Comparison of ENCODE assay signal across 24 mouse cellular contexts in genomic region chr1:33943943-33944342, GRCm38 (mm10). TPM values are rescaled to one million over a fixed set of nuclear protein-coding genes. Genes with fewer than 3 reads are reported as not detected.
DNase-seq lines count a peak whose midpoint lies in the region; ATAC-seq and TF ChIP-seq lines count a peak whose summit lies in the region.
"Had no signal": no experiment of that assay in that cellular context is flagged by ENCODE, and none has a peak within 500 bp of the region (broad histone marks: within the 10 kb centered on the region; RNA-seq: fewer than 3 reads in every experiment).

No protein-coding gene starts in this region.

- WGBS in forebrain, postnatal 0 days: 82% methylated on average over 2 of the region's 2 CpGs
- WGBS in forebrain, embryonic 14.5 days: 82% methylated on average over 2 of the region's 2 CpGs
- WGBS in lung, adult 2 months: 83% methylated on average over 2 of the region's 2 CpGs
- 75% methylated on average over 2 of the region's 2 CpGs for WGBS in hindbrain, embryonic 11.5 days

- H3K36me3 ChIP-seq in forebrain, postnatal 0 days (ENCODE audit: insufficient read depth): no peaks in the 10 kb centered on the region
- H3K36me3 ChIP-seq in forebrain, embryonic 14.5 days (ENCODE audit: control insufficient read depth, insufficient read depth, low read length): no peaks in the 10 kb centered on the region
- no peaks in the 10 kb centered on the region for H3K36me3 ChIP-seq in hindbrain, embryonic 11.5 days (ENCODE audit: control insufficient read depth, insufficient read depth, low read length)
- H3K36me3 ChIP-seq: embryonic facial prominence, embryonic 10.5 days; forebrain, embryonic 15.5 days; heart, embryonic 12.5 days; midbrain, embryonic 15.5 days had no signal

- no peaks in the 10 kb centered on the region for H3K9me3 ChIP-seq in forebrain, postnatal 0 days (ENCODE audit: low read length)
- no peaks in the 10 kb centered on the region for H3K9me3 ChIP-seq in forebrain, embryonic 14.5 days (replicated peaks; ENCODE audit: control insufficient read depth, low read length)
- no peaks in the 10 kb centered on the region for H3K9me3 ChIP-seq in hindbrain, embryonic 11.5 days (ENCODE audit: control insufficient read depth, low read length)
- H3K9me3 ChIP-seq: embryonic facial prominence, embryonic 10.5 days; forebrain, embryonic 15.5 days; heart, embryonic 12.5 days; midbrain, embryonic 15.5 days had no signal

- no peaks in the 10 kb centered on the region for H3K27me3 ChIP-seq in forebrain, postnatal 0 days (ENCODE audit: insufficient read depth, low read length)
- H3K27me3 ChIP-seq in forebrain, embryonic 14.5 days (replicated peaks; ENCODE audit: control insufficient read depth, insufficient read depth, low read length): no peaks in the 10 kb centered on the region
- no peaks in the 10 kb centered on the region for H3K27me3 ChIP-seq in hindbrain, embryonic 11.5 days (ENCODE audit: control insufficient read depth, insufficient read depth, low read length)
- H3K27me3 ChIP-seq: forebrain, embryonic 15.5 days; heart, embryonic 12.5 days; midbrain, embryonic 15.5 days had no signal

- no peak overlapping the region for H3K4me3 ChIP-seq in forebrain, postnatal 0 days (ENCODE audit: low read depth, low read length)
- H3K4me3 ChIP-seq in forebrain, embryonic 14.5 days (ENCODE audit: low read depth, low read length): no peak overlapping the region
- no peak overlapping the region for H3K4me3 ChIP-seq in lung, adult 2 months (replicated peaks; ENCODE audit: extremely low read depth, low read depth, low read length)
- no peak overlapping the region for H3K4me3 ChIP-seq in left cerebral cortex, adult 2 months
- H3K4me3 ChIP-seq in hindbrain, embryonic 11.5 days (ENCODE audit: low read depth, low read length): no peak overlapping the region
- H3K4me3 ChIP-seq: embryonic facial prominence, embryonic 10.5 days; erythroblast, embryonic 14.5 days; forebrain, embryonic 15.5 days; layer of hippocampus, adult 2 months; midbrain, embryonic 15.5 days had no signal

- H3K4me1 ChIP-seq in forebrain, postnatal 0 days (ENCODE audit: insufficient read depth): peaks cover 7% of the 10 kb centered on the region; the same call in 1 of the 2 replicates
- H3K4me1 ChIP-seq in forebrain, embryonic 14.5 days (ENCODE audit: control insufficient read depth, insufficient read depth, low read length): no peaks in the 10 kb centered on the region
- no peaks in the 10 kb centered on the region for H3K4me1 ChIP-seq in lung, adult 2 months (ENCODE audit: control insufficient read depth, insufficient read depth, low read length)
- no peaks in the 10 kb centered on the region for H3K4me1 ChIP-seq in hindbrain, embryonic 11.5 days (replicated peaks; ENCODE audit: control insufficient read depth, insufficient read depth, low read length)
- H3K4me1 ChIP-seq: midbrain, embryonic 15.5 days had no signal

- no peak overlapping the region for H3K4me2 ChIP-seq in forebrain, postnatal 0 days (ENCODE audit: low read depth)
- H3K4me2 ChIP-seq in forebrain, embryonic 14.5 days (ENCODE audit: low read length): no peak overlapping the region
- H3K4me2 ChIP-seq in hindbrain, embryonic 11.5 days (replicated peaks; ENCODE audit: low read depth, low read length): no peak overlapping the region
- H3K4me2 ChIP-seq: forebrain, embryonic 15.5 days; midbrain, embryonic 15.5 days had no signal

- no peak for ATAC-seq in forebrain, postnatal 0 days
- no peak for ATAC-seq in forebrain, embryonic 14.5 days
- ATAC-seq in megakaryocyte progenitor cell, adult 5-6 weeks (replicated peaks; ENCODE audit: poor library complexity): 0 out of 2 replicates have a peak, but pooled peaks have one; percentile 26
- no peak for ATAC-seq in hindbrain, embryonic 11.5 days (ENCODE audit: low FRiP score)
- ATAC-seq: forebrain, embryonic 15.5 days; midbrain, embryonic 15.5 days had no signal

- intact Hi-C loops in left cerebral cortex, adult 2 months (cut with DNase I): no loop called here

- no peak overlapping the region for H3K9ac ChIP-seq in forebrain, postnatal 0 days
- no peak overlapping the region for H3K9ac ChIP-seq in forebrain, embryonic 14.5 days (ENCODE audit: low read length)
- H3K9ac ChIP-seq in hindbrain, embryonic 11.5 days (ENCODE audit: low read depth, low read length): no peak overlapping the region
- H3K9ac ChIP-seq: forebrain, embryonic 15.5 days; heart, embryonic 12.5 days; midbrain, embryonic 15.5 days had no signal

- no peak for TF ChIP-seq POLR2A in lung, adult 2 months (IDR thresholded peaks at IDR 0.05; ENCODE audit: borderline replicate concordance, extremely low read depth, low read depth, low read length)

- no peak for DNase-seq in forebrain, postnatal 0 days
- DNase-seq in forebrain, embryonic 14.5 days (ENCODE audit: low spot score): no peak
- no peak for DNase-seq in lung, adult 2 months
- DNase-seq in lung, postnatal 14 days: no peak
- DNase-seq in R1 (ENCODE audit: low read depth, low spot score): peak; percentile 91
- DNase-seq in left cerebral cortex, adult 2 months (ENCODE audit: extremely low spot score in 1 of 2, low spot score in 2 of 2): no peak
- no peak for DNase-seq in hindbrain, embryonic 11.5 days (ENCODE audit: low spot score)
- DNase-seq: adrenal gland, adult 8-10 months; cerebellum, adult 11 months; cerebellum, postnatal 25 days; heart, postnatal 4 days; kidney, postnatal 10 days; left cerebral cortex, postnatal 4 days; retina, postnatal 1 day; thymus, adult 18-20 months had no signal

- H3K27ac ChIP-seq in forebrain, postnatal 0 days (ENCODE audit: low read depth, low read length): 0 out of 2 replicates have a peak overlapping the region, but pooled peaks have one; percentile 10
- H3K27ac ChIP-seq in forebrain, embryonic 14.5 days (ENCODE audit: low read depth, low read length): no peak overlapping the region
- no peak overlapping the region for H3K27ac ChIP-seq in left cerebral cortex, adult 2 months
- H3K27ac ChIP-seq in hindbrain, embryonic 11.5 days (ENCODE audit: low read depth, low read length): no peak overlapping the region
- H3K27ac ChIP-seq: embryonic facial prominence, embryonic 10.5 days; forebrain, embryonic 15.5 days; layer of hippocampus, adult 2 months; midbrain, embryonic 15.5 days had no signal

- peak; percentile 36 for TF ChIP-seq CTCF in forebrain, postnatal 0 days (IDR thresholded peaks at IDR 0.05; ENCODE audit: low read depth)
- 0 out of 2 replicates have a peak, but pooled peaks have one; percentile 6 for TF ChIP-seq CTCF in lung, adult 2 months (IDR thresholded peaks at IDR 0.05; ENCODE audit: insufficient read depth, low read length)
- TF ChIP-seq CTCF in left cerebral cortex, adult 2 months (IDR thresholded peaks at IDR 0.05): no peak; the same call in none of the 2 replicates

RNA-seq across cellular contexts. Expression of gene Dst, which starts 35.9 kb away (rescaled TPM):
- 127 and 134 TPM in 2 replicates for total RNA-seq in forebrain, postnatal 0 days (2014; rRNA removed)
- 16.3 and 23.1 TPM in 2 replicates for polyA plus RNA-seq in forebrain, postnatal 0 days (2015; fragmentation: Nextera tagmentation; extraction: Ambion mirVana)
- polyA plus RNA-seq in forebrain, embryonic 14.5 days (2014; fragmentation: Nextera tagmentation; extraction: Ambion mirVana): 24.9 and 43.9 TPM in 2 replicates
- polyA plus RNA-seq in lung, adult 2 months (2012; rRNA removed): 42.8 and 55.4 TPM in 2 replicates
- 0.51 and 3.2 TPM in 2 replicates for total RNA-seq in megakaryocyte progenitor cell, adult 5-6 weeks (2015)
- total RNA-seq in megakaryocyte progenitor cell, adult 5-6 weeks (2017): 1.3 and 5.4 TPM in 2 replicates
- total RNA-seq in left cerebral cortex, adult 2 months (2021): 100 to 1,000 TPM; 264 to 266 TPM
- 36.5 and 60.0 TPM in 2 replicates for polyA plus RNA-seq in hindbrain, embryonic 11.5 days (2014; fragmentation: Nextera tagmentation; extraction: Ambion mirVana)

RNA-seq across cellular contexts. Expression of gene Bend6, which starts 36.3 kb away (rescaled TPM):
- 124 and 153 TPM in 2 replicates for total RNA-seq in forebrain, postnatal 0 days (2014; rRNA removed)
- 96.7 and 111 TPM in 2 replicates for polyA plus RNA-seq in forebrain, postnatal 0 days (2015; fragmentation: Nextera tagmentation; extraction: Ambion mirVana)
- 32.2 and 40.3 TPM in 2 replicates for polyA plus RNA-seq in forebrain, embryonic 14.5 days (2014; fragmentation: Nextera tagmentation; extraction: Ambion mirVana)
- 0.45 and 0.59 TPM in 2 replicates for polyA plus RNA-seq in lung, adult 2 months (2012; rRNA removed)
- total RNA-seq in megakaryocyte progenitor cell, adult 5-6 weeks (2015): not detected in 2 replicates
- total RNA-seq in megakaryocyte progenitor cell, adult 5-6 weeks (2017): not detected in 2 replicates
- 100 to 1,000 TPM; 135 to 139 TPM for total RNA-seq in left cerebral cortex, adult 2 months (2021)
- 2.3 and 3.8 TPM in 2 replicates for polyA plus RNA-seq in hindbrain, embryonic 11.5 days (2014; fragmentation: Nextera tagmentation; extraction: Ambion mirVana)
- total RNA-seq: granulocyte monocyte progenitor cell, adult 5-6 weeks; megakaryocyte, adult 5-6 weeks had no signal
- polyA plus RNA-seq: erythroblast, embryonic 14.5 days had no signal
